Mouse (Mus musculus): Measurements from ENCODE around the gene Btbd19.
A peak's percentile ranks its signal among the peaks of the same experiment; 100 is the strongest.

The Btbd19 gene

DNA sequence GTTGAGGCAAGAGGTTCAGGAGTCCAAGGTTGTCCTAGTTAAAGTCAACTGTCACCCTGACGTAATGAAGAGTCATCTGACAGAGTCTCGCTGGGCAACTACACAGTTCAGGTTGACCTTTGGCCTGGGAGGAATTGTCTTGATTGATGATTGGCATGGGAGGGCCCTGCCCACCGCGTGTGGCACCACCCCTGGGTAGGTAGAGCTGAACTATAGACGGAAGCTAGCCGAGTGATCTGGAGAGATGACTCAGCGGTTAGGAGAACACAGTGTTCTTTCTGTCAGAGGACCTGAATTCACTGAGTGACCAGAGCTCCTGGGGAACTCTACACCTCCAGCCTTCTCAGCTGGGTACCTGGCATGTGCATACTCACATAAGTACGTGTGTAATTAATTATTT, 10.5 kb upstream of the Btbd19 start:
- peak; percentile 67 for DNase-seq (ENCODE audit: extremely low read depth, low read depth, low spot score)

DNA sequence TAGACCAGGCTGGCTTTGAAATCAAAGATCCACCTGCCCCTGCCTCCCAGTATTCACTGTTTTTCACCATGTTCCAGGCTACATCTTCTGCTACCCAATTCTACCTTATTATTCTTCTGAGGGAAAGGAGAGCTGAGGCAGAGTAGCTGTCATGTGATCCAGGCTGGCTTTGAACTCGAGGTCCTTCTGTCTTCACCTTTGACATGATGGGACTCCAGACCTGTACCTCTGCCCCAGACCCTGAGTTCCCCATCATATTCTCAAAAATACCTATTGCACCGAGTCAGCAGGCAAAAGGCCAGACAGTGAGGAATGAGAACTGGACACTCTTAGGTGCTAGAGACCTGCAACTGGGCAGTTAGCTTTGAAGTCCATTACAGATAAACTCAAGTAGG, 9.1 kb upstream of the Btbd19 start:
- DNase-seq (ENCODE audit: extremely low read depth, low read depth, low spot score): no peak

DNA sequence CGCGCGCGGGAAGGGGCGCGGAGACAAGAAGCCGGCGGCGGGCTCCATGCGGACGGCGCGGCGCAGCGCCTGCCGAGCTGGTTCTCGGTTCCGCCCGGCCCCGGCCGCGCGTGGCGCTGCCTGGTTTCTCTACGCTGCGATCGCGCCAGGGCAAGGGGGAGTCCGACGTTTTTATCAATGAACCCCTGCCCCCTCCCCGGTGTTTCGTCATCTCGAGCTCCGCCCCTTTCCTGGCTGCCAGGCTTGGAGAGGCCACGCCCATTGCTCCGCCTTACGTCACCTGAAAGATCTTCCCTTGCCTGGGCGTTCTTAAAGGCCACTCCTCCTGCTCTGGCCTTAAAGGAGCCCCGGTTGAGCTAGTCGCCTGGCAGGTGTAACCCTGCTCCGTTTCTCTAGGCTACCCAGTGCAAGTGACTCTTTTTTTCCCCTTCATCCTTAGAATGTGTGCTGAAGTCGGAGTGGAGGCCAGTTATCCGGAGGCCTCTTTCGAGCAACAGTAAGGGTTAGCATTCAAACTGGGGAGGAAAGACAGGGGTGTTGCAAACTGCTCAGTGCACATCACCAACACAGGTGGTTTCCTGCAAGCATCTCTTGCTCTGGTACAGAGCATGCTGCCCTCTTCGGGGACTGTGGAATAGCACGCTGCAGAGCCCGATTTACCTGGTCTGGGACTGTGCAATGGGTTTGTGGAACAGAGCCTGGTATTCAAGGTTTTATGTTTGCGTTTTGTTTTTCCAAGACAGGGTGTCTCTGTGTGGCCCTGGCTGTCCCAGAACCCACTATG, 8.5 kb upstream of the Btbd19 start, which contains the start of gene Plk3:
TSS of gene Plk3 (minus strand) at position 147 of the 784 bp plus-strand sequence.
- no peak for DNase-seq (ENCODE audit: extremely low read depth, low read depth, low spot score)

DNA sequence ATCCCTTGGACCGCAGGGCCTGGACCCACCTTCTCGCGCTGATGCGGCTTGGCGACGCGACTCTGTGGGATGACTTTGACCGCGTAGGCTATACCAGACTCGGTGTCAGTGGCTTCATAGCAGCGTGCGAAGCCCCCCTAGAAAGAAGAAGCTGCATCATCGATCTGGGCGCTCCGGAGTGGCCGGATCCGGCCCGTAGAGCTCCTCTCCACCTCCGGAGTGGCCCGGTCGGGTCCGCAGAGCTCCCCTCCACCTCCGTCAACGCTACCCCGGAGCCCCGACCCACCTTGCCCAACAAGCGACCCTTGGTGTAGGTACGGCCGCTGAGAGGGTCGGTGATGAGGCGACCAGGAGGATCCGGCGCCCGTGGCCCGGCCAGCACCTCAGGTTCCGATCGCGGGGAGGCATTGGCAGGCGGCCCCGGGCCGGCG, 7.9 kb upstream of the Btbd19 start:
- no peak for DNase-seq (ENCODE audit: extremely low read depth, low read depth, low spot score)

DNA sequence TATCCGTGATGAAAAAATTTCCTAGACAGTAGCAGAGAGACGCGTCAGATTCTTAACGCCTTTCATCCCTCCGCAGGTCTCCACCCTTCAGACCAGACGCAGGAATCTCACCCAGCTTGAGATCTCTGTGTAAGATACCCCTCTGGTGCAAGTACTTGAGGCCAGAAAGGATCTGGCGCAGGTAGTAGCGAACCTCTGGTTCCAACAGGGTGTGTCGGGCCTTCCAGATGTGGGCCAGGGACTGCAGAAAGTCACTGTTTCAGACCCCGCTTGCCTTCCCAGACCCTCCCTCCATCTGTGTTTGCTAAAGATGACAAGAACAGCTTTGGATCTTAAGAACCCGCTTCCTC, 7.2 kb upstream of the Btbd19 start:
- DNase-seq (ENCODE audit: extremely low read depth, low read depth, low spot score): no peak

DNA sequence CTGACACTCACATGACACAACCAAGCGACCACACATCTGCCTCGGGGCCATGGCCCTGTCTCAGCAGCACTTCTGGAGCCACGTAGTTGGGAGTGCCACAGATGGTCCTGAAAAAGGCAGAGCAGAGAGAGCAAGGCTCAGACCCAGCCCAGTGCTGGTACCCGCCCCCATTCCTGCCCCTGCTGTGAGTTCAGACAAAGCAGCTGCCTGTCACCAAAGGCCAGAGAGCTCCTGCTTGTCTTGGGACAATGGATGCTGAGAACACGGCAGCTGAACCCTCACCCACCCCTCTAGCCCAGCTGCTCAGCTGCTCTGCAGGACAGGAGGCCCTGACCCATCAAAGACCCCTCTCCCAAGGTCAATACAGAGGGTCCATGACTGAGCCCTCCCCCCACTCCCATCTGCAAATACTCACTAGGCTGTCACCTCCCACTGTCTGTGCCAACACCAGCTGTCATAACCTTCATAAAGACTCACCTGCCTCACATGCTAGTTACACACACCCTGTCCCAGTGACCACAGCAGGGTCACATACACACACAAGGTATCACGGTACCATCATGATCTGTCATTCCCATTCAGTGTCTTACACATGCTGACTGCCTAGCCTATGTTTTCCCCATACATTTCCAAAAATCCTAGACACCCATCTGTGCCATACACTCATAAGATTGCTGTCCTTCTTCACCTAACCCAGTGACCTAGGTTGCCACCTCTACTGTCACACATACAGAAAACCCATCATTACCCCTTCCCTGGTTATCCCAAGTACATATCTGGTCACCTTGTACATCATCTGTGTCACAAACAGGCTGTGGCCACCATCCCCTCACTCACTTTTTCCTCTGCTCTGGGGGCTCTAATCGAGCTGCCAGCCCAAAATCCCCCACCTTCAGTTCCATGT, 6.6 kb upstream of the Btbd19 start:
- no peak for DNase-seq (ENCODE audit: extremely low read depth, low read depth, low spot score)

DNA sequence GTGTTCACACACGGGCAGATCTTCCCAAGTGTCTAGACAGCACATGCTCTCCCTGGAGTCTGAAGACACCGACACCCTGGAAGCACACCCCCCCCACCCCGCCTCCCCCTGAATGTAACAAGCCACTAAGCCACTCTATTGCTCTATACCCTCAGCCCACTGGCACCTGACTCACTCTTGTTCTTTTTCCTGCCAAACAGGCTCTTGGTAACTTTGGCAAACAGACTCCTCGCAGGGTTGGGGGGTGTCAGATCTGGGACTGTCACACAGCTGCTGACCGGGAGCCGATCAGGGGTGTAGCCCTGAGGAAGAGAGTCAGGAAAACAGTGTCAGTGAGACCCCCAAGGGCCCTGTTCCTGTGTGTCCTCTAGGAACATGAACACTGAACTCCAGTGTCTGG, 5.7 kb upstream of the Btbd19 start:
- no peak for DNase-seq (ENCODE audit: extremely low read depth, low read depth, low spot score)

DNA sequence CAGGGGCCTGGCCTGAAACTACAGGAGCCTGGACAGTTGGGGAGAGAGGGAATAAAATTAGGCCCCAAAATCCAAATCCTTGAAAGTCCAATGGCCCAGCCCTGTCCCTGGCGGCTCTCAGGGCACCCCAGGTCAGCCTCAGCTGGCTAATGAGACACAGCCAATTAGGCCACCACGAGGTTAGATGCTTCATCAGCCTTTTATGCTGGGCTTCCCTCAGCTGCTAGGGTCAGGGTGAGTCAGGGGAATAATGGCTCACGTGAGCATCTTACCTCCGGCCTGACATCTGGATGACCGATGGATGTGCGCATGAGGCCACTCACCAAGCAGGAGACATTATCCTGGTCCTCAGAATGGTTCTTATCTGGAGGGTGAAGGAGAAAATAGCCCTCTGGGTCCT, 5.3 kb upstream of the Btbd19 start:
- DNase-seq (ENCODE audit: extremely low read depth, low read depth, low spot score): no peak

DNA sequence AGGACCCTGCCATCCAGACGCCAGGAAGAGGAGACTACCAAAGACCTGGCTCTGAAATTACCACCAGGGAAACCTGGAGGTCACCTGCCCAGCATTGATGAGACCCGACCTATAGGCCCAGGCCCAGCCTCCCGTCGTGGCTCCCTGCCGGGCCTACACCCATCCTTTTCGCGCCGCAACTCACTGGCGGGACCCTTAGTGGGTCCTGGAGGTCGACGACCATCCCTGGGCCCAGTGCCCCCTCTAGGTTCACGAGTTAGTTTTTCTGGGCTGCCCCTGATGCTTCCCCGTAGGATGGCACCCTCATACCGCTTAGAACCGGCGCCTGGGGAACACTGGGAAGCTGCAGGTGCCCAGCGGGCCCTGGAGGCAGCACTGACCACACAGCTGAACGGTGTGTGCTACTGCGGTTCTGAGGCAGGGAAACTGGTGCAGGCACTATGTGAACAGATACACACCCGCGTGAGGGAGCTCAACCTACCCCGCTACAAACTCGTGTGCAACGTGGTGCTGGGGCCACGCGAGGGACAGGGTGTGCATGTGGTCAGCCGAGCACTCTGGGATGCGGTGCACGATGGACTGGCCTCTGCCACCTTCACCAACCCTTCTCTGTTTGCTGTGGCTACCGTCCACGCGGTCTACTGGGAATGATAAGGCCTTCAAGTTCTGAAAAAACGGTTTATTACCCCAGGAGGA, 2.6 kb upstream of the Btbd19 start:
- DNase-seq (ENCODE audit: extremely low read depth, low read depth, low spot score): no peak

DNA sequence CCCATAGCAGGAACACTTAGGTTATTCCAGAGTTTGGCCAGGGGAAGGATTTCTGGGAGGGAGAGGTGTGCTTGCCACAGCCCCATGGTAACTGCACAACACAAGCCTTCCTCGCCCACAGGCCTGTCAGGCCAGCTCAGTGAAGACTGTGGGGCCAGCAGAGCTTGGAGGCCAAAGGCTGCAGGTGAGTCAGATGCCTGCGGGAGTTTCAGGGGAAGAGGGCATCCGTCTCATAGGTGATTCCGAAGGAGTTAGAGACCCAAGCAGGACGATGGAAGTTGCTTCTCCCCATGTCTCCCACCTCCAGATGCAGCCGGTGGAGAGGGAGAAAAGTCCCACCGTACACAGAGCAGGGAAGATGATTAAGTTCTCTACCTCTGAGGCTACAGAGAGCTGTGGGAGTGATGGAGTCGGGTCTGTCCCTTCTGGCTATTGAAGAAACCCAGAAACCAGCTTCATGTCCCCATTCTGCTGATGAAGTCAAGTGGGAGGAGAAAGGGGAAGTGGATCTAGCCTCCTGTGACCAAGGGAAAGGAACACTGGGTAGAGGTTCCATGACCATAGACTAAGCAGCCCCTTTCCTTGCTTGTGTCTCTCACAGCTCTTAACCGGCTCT, 1.3 kb upstream of the Btbd19 start, which contains the start of gene Tctex1d4:
TSS of gene Tctex1d4 (plus strand) at position 120 of the 616 bp plus-strand sequence.
- no peak for DNase-seq (ENCODE audit: extremely low read depth, low read depth, low spot score)

DNA sequence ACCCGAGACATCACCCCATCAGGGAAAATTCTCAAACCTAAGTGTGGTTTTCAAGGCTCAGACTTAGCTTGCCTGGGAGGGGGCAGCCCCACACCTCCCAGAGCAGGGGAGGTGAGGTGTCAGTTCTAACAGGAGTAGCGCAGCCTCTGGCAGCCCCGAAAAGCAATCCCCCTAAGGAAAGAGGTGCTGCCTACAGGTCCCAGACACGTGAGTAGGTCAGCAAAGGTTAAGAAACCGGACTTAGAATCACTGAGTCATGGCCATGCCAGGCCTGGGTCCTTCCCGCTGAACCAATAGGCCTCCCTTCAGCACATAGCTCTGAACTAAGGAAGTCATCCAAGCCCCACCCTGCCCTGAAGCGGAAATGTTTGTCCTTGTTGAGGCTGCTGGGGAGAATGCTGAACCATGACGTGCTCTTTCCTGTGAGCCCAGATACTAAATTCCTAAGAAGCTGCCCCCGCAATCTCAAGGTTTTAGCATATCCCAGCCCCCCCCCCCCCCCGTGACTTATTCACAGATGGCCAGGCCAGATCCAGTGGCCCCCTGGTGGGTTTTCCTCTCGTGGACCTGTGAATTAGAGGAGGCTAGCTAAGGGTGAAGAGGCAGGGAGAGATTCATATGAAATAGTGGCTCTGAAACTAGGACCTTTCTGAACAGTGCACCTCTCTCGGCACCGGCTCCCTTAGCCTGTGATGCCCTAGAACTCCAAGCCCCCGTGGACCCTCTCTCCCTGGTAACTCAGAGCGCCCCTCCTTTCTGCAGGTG, 567 bp upstream of the Btbd19 start:
- no peak for DNase-seq (ENCODE audit: extremely low read depth, low read depth, low spot score)

DNA sequence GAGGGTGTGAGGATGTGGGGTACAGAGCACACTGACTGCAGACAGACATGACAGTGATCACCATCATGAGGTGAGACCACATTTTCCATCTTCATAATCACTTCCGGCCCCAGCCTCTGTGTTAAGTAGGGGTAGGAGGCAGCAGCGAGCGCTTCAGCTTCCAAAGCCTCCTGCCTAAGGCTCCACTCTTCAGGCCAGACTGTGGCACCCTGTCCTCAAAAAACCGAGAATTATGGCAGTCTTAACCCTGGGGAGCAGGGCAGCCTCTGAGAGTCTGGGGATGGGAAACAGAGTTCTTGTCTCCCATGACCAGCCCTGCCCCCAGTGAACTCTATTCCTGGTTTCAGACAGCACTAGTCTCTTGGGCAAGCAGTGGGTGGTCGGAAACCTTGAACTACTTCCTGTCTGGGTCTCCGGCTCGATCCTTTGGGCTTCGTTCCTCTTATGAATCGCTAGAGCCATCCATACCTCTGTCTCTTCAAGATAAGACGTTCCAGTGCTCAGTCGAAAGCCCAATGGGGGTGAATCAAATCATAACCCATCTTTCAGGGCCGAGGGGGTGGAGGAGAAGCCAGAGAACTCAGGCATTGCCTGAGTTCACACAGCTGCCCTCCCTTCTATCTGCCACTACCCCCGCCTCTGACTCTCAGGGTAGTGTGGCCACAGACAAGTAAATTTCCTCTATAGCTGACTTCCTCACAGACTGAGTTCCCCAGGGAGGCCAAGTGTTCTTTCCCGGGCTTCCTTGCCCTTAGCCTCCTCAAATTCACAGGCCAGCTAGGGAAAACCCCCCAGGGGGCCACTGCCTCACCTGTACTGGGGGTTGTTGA, 792 bp downstream of the Btbd19 start:
- no peak for DNase-seq (ENCODE audit: extremely low read depth, low read depth, low spot score)

DNA sequence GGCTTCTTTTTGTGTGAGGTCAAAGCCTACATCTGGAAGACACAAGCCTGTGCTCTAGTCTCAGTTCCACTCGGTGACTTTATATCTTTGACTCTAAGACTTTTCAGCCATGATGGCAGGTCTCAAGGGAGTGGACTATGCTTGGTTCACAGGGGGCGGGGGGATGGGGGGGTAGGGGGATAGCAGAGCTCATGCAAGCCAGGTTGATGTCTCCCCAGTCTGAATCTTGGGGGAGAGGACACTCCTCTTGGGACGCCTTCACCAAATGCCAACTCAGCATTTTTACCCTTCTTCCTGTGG, 1.4 kb downstream of the Btbd19 start:
- DNase-seq (ENCODE audit: extremely low read depth, low read depth, low spot score): no peak

DNA sequence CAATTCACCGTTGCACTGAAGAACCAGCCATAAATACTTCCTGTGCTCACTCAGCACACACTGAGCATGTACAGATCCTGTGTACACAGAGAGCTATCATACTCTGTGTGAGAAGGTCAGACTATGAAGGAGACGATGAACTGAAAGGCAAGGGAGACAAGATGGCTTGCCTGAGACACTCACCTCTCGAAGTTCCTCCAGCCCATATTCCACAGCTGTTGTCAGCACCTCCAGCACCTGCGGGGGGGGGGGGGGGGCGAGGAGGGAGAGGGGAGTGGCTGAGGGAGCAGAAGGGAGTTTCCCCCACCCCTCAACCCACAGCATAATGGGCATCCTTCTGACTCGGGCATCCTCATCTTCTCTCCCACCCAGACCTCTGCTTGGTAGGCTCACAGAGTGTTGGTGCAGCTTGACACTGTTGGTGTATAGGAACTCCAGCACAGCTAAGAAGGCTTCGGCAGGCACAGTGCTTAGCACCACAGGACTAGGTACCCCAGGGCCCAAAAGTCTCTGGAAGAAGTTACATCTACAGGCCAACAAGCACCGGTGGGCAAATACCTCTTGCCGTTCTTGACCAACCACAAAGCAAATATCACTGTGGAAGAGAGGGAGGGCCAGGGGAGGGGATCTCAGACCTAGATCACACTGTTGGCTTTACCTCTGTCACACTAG, 1.8 kb downstream of the Btbd19 start:
- DNase-seq (ENCODE audit: extremely low read depth, low read depth, low spot score): no peak

DNA sequence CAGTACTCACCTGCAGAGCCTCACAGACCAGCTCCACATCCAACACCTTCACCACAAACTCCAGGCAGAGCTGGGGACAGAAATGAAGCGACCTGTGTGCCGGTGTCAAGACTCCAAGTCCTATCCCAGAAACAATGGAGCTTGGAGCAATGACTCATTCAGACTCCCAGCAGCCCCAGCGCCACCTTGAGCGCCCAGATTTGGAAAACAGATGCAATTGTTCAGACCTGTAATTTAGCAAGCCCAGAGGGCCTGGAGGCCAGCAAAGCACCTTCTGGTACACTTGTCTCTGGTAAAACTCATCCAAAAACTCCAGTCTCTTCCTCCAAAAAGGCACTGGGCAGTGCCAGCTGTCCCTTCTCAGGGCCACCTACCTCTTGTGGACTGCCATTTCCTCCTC, 3.3 kb downstream of the Btbd19 start:
- no peak for DNase-seq (ENCODE audit: extremely low read depth, low read depth, low spot score)

DNA sequence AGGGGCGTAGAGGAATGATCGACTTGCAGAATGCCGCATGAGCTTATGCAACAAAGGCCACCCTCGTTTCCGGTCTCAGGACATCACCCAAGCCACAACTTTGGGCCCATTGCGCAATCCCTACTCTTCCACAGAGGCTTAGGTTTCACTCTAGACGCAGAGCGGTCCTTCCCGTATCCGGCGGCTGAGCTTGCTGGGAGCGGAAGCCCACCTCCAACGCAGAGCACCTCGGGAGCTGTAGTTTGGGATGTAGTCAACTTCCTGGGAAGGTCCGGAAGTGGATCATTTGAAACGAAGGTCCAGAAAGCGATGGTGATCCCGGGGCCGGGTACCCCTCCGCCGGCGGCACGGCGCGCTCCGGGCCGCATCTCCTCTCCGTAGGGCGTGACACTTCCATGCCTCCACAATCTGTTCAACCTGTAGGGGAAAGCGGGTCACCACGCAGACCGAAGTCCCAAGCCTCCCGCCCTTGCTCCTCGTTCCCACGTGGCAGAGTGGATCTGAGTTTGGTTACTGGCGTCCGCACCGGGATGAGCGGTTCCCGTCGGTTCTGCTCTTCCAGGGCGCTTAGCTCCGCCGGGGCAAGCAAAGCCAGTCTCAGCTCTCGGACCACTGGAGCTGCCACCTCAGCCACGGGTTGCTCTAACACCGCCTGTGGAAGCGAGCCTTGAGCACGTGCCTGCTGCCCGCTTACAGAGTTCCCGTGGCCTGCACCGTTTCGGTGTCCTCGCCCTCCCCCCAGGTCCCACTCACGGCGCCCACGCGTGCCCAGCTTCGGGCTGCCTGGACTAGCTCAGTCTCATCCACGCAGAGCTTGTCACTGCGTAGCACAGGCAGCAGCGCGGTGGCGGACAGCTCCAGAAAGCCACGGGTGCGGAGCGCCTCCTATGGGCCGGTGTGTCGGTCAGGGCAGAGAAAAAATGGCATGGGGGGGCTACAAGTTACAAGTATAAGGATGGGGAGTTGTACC, 4.8 kb downstream of the Btbd19 start:
- peak; percentile 94 for DNase-seq (ENCODE audit: extremely low read depth, low read depth, low spot score)

DNA sequence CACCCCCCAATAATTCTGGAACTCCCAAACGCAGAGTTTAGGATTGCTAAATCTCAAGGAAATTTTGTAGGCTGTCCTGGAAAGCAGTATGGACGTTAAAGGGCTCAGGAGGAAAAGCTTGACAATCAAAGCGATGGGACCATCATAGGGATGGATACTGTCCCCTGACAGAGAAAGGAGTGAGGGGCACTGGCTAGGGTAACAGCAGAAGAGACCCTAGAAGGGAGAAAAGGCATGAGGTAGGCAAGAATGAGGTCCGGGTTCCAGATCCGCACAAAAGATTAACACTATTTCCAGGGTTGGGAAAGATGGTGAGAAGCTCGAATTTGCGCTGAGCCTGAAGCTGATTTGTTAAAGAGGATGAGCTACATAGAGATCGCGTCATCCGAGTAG, 5.5 kb downstream of the Btbd19 start:
- no peak for DNase-seq (ENCODE audit: extremely low read depth, low read depth, low spot score)

DNA sequence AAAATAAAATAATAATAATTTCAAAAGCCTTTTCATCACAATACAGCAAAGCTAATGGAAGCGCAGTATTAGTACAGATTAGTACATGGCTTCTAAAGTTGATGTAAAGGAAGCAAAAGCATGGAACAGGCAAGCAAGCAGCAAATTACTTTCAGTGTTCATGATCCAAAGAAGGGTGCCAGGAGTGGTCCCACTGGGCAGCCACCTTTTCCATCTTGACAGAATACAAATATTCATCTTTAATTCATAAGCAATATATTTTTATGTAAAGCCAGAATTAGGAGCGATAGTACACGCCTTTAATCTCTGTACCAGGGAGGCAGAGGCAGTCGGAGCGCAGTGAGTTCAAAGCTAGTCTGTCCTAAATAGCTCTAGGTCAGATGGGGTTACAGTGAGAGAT, 5.9 kb downstream of the Btbd19 start:
- no peak for DNase-seq (ENCODE audit: extremely low read depth, low read depth, low spot score)
